Mouse (Mus musculus) E14TG2a.4 (cell line): ENCODE data around the gene Ctnna3.

Source experiments
- CTCF ChIP-seq: conservative IDR thresholded peaks from 2 replicates; pipeline ENCODE4 v1.5.1; 2014; ENCODE audit warnings: low read length
- NANOG ChIP-seq: IDR thresholded peaks from 2 replicates; pipeline ENCODE4 v1.6.1; 2014; ENCODE audit warnings: borderline replicate concordance, low read length, mixed read lengths
- POU5F1 ChIP-seq: IDR thresholded peaks from 2 replicates; pipeline ENCODE4 v1.6.1; 2014; ENCODE audit warnings: low read length, borderline replicate concordance

GRCm38 (mm10) chr10:64023340-64023739 lies 593.4 kb downstream of the Ctnna3 start:
- TF ChIP-seq CTCF (no peak), POU5F1 (no peak), NANOG (no peak)
